Mouse (Mus musculus) urinary bladder, postnatal 25 days (tissue): ENCODE measurements around the gene F2r.

Experiments
- DNase-seq: peaks from one replicate; pipeline ENCODE4 v3.0.0; 2022; ENCODE audit warnings: low spot score

F2r gene

DNA sequence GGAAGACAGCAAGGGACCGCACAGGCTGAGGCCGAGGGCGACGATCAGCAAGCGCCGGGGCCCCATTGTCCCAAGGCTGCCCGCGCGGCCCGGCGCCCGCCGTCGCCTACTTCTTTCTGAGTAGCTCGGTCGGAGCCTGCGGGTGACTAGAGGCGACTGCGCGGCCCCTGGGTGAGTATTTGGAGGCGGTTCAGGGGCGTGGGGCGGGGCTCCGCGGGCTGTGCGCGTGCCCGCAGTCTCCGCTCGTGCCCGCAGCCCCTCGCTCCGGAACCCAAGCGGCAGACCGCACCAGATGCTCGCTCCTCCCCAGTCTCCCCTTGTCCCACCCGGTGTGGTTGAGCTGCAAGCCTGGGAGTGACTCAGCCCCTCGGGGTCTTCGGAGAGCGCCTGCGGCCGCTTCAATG, at the start of gene F2r:
Gene F2r, minus strand, starts transcription at position 179 of the 404 bp plus-strand sequence.
- DNase-seq, result peak; percentile 64

DNA sequence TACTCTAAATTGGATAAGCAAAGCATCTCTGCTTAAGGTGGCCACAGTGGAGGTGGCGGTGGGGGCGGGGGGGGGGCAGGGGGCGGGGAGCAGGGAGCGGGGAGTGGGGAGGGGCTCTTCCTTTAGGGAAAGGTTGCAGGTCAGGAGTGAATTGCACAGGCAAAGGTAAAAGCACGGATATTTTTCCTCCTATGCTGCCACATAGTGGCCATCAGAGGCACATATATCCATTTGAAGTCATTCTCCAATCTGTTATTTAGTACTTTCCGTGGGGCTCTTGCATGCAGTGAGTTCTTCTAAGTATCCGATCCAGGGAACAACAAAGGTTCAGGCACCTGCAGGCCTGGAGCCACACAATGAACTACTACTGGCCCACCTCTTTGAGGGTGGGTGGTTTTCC, 49.0 kb upstream of the F2r start:
- DNase-seq, result no peak

DNA sequence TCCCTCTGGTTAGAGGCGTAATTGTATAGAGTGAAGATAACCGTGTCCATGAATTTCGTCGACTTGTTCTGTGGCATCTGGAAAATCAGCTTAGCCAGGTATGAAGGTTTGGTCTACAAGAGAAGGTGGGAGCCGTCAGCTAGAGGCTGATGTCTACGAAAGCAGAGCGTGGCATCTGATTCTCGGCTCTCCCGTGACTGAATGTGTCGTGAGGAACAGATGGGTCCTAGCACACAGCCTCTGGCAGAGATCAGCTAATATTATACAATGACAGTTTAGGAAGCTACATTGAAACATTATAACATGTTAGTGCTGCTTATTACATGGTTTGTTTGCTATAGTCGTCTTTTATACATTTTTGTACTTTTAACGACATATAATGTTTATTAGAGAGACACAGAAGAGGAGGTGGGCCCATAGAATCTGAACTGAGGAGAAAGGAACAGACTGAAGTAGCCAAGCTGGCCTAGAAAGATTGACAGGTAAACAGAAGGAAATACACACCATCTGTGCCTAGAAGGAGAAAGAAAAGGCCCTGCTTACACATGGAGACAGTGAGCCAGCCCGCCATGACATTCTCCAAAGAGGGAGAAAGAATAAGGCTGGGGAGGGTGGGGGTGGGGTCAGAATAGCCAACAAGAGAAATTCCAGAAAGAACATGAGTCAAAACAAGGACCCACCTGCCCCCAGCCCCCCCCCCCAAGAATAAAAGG, 47.5 kb upstream of the F2r start:
- no peak for DNase-seq

DNA sequence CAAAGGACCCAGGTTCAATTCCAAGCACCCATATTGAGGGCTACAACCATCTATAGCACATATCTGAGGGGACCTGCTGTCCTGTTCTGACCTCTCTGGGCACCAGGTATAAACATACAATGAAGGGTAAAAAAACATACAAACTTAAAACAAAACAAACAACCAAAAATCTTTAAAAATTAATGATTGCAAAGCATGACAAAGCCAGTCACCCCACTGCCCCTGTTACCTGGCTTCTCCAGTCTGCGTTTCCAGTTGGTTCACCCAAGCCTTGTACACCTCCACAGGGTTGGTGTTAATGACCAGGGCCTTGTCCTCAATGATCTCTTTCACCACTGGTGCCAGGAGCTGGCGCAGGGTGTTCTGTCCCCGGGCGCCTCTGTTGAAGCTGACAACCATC, 45.5 kb upstream of the F2r start:
- DNase-seq, result no peak

DNA sequence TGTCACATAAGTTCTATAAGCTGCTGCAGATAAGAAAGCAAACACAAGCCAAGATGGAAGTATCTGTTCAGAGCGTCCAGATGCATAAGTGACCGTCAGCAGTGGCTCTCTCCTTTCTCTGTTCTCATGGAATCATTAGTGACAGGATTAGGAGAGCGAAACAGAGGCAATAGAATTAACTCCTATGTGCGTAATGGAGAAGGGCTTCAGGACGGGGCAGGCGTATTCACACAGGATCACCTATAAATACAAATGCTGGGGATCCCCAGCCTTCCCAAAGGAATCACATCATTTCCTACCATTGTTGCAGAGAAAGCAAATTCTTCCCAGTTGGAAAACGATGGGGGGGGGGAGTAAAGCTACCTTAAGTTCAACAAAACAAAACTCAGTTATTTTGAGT, 41.1 kb upstream of the F2r start:
- DNase-seq, result no peak

DNA sequence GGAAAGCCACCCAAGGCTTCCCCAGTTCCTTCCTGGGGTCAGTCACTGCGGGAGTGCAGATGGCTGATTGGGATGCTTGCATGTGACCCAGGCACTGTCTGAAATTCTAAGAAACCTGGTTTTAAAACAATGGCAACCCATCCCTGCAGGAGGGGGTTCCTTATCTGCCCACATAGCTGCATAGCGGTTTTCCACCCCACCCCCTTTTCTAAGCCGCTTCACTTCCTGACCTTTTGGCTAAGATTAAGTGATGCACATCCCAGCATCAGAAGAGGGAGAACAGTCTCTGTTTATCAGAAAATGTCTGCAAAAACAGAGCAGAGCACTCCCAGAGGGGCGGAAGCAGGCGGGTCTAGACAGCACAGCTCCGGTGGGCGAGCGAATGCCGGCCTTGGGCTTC, 38.9 kb upstream of the F2r start:
- DNase-seq, result no peak

DNA sequence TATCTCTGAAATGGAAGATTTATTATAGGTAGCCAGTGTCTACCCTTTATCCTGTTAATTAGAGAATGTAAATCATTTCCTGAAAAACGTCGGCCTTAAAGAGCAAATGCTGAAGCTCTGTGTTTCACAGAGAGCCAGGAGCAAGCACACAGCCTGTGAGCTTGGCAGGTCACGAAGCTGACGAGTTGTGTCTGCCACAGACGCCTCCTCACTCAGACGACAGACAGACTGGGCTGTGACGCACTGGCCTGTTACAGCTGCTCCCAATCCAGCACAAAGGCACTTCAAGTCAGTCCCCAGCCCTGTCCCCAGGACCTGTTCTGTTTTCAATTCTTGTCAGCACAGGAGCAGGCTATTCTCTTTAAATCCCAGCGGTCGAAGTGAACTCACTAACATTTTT, 37.0 kb upstream of the F2r start:
- DNase-seq, result no peak

DNA sequence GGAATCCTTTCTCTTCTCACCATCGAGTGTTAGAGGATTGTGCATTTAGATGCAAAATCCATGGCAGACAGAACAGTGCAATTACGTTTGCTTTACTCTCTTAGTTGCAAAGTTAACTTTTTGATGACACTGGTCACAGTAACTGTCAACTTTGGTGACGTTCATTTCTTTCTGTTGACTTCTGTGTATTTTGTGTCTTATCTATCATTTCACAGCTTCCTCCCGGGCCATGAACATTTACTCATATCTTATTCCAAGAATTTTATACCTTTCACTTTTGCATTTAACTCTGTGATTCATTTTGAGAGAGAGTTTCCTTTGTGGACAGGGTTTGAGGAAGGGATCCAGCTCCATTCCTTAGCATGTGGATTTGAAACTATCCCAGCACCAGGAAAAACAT, 35.4 kb upstream of the F2r start:
- DNase-seq, result no peak

DNA sequence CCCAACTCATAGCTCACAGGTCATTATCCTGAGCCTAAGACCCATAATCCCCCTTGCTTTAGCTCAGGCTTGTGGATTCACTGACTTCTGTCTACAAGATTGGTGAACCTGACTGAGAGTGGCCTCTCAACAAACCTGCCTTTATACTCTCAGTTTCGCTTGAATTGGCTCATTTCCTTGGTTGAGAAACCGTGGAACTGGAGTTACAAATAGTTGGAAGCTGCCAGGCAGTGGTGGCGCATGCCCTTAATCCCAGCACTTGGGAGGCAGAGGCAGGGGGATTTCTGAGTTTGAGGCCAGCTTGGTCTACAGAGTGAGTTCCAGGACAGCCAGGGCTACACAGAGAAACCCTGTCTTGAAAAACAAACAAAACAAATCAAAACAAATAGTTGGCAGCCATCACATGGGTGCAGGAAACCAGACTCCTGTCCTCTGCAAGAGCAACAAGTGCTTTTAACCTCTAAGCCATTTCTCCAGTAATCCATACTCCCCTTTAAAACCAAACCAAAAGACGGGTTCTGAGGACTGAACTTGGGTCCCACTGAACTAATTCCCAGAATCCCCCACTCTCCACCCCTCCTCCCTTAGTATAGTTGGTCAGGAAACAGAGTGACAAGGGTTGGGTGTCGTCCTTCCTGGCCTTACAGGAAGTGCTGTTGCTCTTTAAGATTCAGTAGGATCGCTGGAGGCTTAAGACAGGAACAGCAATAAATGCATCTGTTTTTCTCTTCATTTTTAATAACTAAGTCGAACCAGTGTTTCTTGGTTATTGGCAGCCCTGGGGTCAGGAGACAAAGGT, 33.8 kb upstream of the F2r start:
- DNase-seq, result no peak

DNA sequence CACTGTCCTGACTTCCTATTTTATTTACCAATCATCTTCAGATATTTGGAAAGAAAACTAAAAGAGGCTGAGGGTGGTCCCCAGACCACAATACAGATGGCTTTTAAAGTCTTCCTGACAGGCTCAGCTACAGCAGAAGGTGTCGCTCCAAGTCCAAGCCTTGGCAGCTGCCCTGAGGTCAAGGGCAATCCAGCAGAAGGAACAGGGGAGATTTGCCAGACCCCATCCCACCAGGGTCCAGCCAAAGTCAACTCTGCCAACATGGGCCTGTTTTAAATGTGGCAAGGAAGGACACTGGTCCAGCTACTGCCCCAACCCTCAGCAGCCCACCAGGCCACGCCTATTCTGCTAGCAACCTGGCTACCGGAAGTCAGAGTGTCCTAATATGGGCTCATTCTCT, 31.7 kb upstream of the F2r start:
- no peak for DNase-seq

DNA sequence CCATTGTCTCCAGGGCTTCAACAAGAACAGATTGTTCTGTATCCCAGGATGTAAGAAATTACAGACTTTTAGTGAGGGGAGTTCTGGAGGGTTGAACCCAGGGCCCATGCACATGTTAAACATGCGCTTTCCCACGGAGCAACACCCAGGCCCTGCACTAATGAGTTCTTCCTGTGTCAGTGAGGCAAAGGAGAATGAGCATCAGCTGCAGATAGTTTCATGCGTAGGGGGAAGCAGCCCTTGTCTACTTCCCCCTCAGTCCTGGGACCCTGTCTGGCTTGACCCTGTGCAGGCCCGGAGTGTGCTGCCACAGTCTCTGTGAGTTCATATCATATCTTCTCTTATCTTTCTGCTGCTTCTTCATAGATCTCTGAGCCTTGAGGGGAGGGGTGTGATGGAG, 29.0 kb upstream of the F2r start:
- no peak for DNase-seq

DNA sequence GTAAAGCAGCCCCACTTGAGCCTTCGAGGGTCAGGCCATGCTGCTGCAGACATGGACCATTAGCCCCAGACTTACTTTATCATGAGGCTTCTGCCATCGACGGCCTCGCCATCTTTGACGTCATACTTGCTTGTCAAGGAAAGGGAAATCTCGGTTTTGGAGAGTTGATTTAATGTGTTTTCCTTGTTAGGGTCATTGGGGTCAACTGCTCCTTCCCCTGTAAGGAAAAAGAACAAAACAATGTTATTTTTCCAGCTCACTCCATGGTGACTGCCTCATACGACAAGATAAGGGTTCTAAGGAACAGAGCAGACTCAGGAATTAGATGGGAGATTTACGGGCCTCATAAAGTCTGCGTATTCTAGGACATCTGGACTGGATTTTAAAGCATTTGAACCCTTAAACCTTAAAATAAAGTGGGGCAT, 28.4 kb upstream of the F2r start:
- DNase-seq, result no peak

DNA sequence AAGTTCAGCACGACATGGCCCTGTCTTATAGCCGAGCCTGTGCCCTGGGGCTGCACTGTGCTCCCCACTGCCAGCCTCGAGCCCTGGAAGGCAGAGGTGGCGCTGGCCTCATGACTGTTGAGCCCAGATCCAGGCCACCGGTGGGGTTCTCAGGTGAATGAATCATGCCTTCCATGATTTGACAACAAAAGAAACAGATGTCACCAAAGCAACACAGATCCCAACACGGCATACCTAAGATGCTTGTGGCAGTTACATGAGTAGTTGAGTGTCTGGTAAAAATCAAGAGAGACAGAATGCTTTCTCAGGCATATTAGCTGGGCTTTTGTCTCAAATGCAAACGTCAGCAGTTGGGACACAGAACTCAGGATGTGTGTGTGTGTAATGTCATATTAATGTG, 25.5 kb upstream of the F2r start:
- no peak for DNase-seq

DNA sequence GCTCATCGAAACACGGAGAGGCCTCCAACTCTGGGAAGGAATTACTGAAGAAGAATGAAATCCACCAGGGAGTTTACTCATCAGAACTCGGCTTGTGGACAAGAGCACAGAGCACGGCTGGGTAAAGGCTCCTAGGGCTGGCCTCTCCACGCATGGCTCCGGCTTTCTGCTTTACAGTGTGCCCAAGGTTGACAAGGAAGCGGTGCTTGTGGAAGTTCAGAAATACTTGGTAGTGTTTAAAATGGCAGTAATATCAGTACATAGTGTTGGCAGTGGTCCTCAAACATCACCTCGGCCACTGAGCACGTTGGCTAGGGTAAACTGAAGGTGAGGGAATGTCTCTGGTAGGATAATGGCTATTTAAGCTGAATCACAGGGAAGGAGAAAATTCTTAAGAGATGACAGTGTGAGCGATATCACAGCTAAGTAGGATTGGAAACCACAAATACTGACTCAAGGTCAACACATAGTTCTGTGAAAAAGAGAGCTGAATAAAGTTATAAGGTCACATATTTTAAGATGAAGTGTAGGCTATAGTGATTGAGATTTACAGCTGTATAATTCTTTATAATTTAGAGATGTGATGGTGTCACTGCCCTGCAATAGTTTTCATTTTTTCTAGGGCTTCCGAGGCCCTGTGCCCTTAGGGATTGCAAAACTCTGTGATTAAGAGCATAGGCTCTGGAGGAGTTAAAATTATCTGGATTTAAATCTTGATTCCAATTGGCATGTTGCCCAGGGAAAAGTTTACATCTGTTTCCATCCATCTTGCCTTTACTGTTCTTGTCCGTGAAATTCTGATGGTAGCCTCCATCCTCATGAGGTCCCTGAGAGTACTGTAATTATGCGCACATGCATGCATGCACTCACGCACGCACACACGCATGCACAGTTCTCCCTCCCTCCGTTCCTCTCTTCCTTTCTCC, 23.0 kb upstream of the F2r start:
- DNase-seq, result no peak

DNA sequence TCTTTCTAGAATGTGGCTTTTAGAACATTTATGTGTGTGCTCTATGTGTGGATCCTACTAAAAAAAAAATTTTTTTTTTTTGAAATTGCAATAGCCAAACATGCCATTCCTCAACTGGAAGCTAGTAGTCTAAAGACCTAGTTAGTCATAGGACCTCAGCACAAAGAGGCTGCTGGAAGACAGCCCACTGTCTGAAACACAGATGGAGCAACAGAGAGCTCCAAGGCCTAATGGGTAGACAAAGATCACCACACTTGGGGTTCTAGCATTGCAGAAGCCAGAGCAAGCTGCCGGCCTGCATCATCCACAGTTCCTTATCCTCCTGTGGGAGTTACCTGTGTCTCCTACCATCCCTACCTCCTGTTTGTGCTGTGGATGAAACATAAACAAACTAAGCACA, 22.1 kb upstream of the F2r start:
- DNase-seq, result no peak

DNA sequence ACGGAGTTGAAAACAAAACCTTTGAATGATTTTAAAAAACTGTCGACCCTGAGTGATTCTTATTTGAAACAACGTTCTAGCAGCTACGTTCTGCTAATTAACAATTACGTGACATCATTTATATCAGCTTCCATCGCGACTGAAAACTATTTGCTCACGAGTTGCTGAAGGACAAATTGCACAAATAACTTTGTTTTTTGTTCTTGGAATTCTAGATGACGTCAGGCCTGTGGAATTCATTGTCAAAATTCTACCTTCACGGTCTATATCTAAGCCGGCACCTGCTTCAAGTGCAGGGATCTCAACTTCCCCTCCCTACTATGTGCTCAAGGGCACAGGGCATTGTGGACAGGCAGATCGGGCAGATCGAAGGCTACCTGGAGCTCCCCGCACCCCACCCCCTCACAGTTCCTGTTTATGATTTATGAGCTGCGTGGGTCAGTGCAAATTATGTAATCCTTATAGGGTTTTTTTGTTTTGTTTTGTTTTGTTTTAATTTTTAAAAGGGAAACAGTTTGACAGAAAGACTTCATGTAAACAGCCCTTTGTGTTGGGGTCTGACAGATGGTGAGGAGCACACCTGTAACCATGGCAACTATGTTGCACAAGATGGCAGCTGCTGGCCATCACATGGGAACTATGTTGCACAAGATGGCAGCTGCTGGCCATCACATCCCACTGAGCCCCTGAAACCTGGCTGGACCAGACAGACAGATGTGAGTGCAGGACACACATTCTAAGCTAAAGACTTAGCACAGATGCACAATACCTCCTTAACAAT, 21.2 kb upstream of the F2r start:
- no peak for DNase-seq

DNA sequence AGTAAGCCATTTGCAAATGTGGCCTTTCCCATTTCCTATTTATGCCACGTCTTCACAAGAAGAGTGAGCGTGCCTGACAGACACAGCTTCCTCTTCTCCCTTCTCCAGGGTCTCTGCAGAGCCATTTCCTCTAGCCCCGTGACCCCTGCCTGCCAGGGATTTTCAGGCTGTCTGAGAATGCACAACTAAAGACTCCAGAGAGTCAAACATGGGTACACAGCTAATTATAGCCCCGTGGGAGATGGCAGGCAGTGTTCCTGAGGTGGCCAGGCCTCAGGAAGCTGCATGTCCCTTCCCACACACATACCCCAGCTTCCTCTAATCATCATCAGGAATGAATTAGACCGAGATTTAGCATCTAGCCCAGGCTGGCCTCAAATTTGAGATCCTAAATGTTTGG, 20.6 kb upstream of the F2r start:
- no peak for DNase-seq

DNA sequence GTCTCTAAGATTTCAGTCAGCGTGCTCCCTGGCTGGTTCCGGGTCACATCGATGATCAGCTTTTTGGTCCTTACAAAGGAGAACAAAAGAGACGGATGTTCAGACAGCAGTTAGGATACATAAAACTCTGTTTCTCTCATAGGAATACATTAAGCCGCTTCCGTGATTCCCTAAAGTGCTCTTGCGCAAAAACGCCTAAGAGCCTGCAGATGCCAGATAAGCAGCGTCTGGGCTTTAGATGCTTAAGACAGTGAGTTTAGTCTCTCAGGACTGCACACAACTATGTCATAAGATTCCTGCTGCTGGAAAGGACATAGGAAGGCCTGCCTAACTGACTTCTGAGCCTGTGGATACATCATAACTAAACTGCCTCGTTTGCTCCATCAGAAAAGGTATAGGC, 19.4 kb upstream of the F2r start:
- DNase-seq, result no peak

DNA sequence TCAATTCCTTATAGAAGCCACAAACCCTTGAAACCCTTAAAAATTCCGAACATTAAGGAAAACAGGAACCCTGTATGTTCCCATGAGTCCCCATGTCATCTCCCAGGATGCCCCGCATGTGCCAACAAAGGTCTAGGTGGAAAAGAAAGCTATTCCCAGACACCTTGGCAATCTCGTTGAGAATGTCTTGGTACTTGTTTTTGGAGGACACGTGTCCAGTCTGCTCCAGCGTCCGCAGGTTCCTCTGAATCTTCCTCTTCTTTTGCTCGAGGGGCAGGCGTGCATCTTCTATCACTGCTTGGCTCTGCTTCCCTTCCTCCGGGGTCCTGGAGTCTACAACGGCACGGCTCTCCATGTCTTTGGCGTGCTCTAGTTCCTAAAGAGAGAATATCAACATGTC, 17.0 kb upstream of the F2r start:
- DNase-seq, result no peak

DNA sequence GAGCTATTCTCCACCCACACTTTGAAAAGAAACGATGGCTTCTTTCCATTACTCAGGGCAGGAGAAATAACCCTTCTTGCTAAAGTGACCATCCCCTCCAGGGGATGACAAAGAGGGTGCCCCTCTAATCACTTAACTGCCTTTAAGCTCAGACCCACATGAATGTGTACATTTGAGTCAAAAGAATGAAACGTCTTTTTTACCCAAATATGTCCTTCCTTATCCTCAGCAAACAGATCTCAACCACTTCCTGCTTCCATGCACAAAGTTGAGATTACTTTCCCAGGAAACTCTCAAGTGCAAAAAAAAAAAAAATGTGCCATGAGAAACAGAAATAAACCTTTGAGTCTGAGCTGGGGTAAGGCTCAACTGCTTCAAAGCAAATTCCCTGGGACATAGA, 16.2 kb upstream of the F2r start:
- no peak for DNase-seq

DNA sequence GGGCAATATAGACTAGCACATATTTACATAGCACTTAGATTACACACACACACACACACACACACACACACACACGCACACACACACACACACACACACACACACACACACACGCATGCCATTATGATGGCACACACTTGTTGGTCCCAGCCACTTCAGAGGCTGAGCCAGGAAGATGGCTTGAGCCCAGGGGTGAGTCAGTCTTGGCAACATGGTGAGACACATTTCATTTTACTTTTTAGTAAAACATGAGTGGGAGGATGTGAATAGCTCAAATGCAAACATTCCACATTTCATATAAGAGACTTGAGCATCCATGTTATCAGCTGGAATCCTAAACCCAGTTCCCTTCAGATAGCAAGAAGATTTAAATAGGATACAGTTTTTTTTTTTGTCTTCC, 15.1 kb upstream of the F2r start:
- DNase-seq, result no peak

DNA sequence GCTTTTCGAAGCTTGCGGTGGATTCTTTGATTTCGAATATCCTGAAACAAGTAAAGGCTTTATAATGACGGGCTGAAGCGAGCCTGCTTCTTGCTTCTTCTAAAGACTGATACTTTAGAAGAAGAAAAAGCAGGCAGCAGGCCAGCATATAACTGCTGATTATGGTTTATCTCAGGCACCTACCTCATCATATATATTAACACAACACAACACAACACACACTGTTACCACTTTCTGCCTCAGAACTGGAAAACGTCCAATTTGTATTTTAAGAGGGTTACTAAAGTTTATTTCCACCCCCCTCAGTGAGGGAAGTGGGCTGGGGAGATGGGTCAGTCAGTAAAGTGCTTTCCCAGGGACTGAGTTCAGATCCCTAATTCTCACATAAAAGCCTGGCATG, 13.9 kb upstream of the F2r start:
- DNase-seq, result no peak
